Mouse (Mus musculus): ENCODE data around the gene Atp6v1g2. TPM values are rescaled to one million over a fixed set of nuclear protein-coding genes. Genes with fewer than 3 reads are reported as not detected.

The Atp6v1g2 gene
- polyA plus RNA-seq, 1 experiment = 4.2 TPM

GRCm38 (mm10) chr17:35262664-35263522 lies 29.4 kb downstream of the Atp6v1g2 start, which contains the start of gene H2-D1:
H2-D1 (plus strand) TSS chr17:35262730.
- H3K9me3 ChIP-seq (replicated peaks; ENCODE audit: control insufficient read depth, insufficient read depth, low read length, poor library complexity, severe bottlenecking) = no peaks in the 10 kb centered on the region
- H3K9ac ChIP-seq (ENCODE audit: low read depth, poor library complexity, severe bottlenecking) = peak within 1 kb of the TSS; percentile 60
- no peak within 1 kb of the TSS for H3K27ac ChIP-seq (ENCODE audit: insufficient read depth, low read length)
- no peak for TF ChIP-seq CTCF (IDR thresholded peaks at IDR 0.05; ENCODE audit: low read depth, low read length)
- no peak for TF ChIP-seq EP300 (IDR thresholded peaks at IDR 0.05; ENCODE audit: insufficient read depth, low read depth, low read length)
- no peak for TF ChIP-seq POLR2A (IDR thresholded peaks at IDR 0.05; ENCODE audit: insufficient read depth, low read length)
- H3K4me1 ChIP-seq (ENCODE audit: control insufficient read depth, insufficient read depth, low read length) = no peaks in the 10 kb centered on the region
- no peaks in the 10 kb centered on the region for H3K36me3 ChIP-seq (ENCODE audit: control insufficient read depth, insufficient read depth, low read length, poor library complexity, severe bottlenecking)
- peaks cover 6% of the 10 kb centered on the region; the same call in 1 of the 2 replicates for H3K27me3 ChIP-seq (ENCODE audit: control insufficient read depth, insufficient read depth, low read length, poor library complexity, severe bottlenecking)
- H3K4me3 ChIP-seq (ENCODE audit: low read depth, low read length) = peak within 1 kb of the TSS; percentile 41

GRCm38 (mm10) chr17:35263523-35263883 lies 30.0 kb downstream of the Atp6v1g2 start:
- Histone ChIP-seq H3K27me3 (ENCODE audit: control insufficient read depth, insufficient read depth, low read length, poor library complexity, severe bottlenecking) (peaks cover 6% of the 10 kb centered on the region; the same call in 1 of the 2 replicates), H3K36me3 (ENCODE audit: control insufficient read depth, insufficient read depth, low read length, poor library complexity, severe bottlenecking) (no peaks in the 10 kb centered on the region), H3K9ac (ENCODE audit: low read depth, poor library complexity, severe bottlenecking) (peak overlapping the region; percentile 60), H3K9me3 (replicated peaks; ENCODE audit: control insufficient read depth, insufficient read depth, low read length, poor library complexity, severe bottlenecking) (no peaks in the 10 kb centered on the region), H3K4me3 (ENCODE audit: low read depth, low read length) (peak overlapping the region; percentile 41), H3K27ac (ENCODE audit: insufficient read depth, low read length) (no peak overlapping the region), H3K4me1 (ENCODE audit: control insufficient read depth, insufficient read depth, low read length) (no peaks in the 10 kb centered on the region)
- TF ChIP-seq POLR2A (IDR thresholded peaks at IDR 0.05; ENCODE audit: insufficient read depth, low read length) (no peak), EP300 (IDR thresholded peaks at IDR 0.05; ENCODE audit: insufficient read depth, low read depth, low read length) (no peak), CTCF (IDR thresholded peaks at IDR 0.05; ENCODE audit: low read depth, low read length) (no peak)

DNA sequence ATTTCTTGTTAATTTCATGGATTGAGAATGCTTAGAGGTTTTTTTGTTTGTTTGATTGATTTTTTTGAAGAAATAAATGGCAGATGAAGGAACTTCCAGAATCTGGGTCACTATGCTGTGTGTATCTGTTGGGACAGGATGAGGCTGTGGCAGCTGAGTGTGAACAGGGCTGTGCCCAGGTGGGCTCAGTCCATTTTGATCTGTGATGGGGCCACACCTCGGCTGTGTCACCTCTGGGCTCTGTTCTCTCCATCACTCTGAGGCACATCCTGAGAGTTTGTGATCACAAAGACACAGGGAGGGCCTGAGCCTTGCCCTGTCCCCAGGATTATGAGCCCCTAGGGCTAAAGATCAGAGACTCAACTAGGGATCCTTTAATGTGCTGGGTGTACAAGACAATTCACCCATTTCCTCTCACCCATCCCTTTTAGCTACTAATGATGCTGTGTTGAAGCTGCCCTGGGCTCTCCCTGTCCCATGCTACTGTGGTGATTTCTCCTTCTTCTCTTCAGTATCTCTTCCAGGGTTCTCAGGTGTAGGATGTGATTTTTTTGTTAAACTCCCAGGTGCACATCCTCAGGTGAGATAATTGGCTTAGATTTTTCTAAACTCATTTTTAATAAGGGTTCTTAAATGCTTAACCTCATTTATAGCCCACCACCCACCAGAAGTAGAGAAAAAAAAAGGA lies 34.1 kb downstream of the Atp6v1g2 start:
- Histone ChIP-seq H3K4me3 (ENCODE audit: low read depth, low read length) (no peak overlapping the region), H3K9me3 (replicated peaks; ENCODE audit: control insufficient read depth, insufficient read depth, low read length, poor library complexity, severe bottlenecking) (no peaks in the 10 kb centered on the region), H3K9ac (ENCODE audit: low read depth, poor library complexity, severe bottlenecking) (no peak overlapping the region), H3K4me1 (ENCODE audit: control insufficient read depth, insufficient read depth, low read length) (no peaks in the 10 kb centered on the region), H3K27ac (ENCODE audit: insufficient read depth, low read length) (no peak overlapping the region), H3K27me3 (ENCODE audit: control insufficient read depth, insufficient read depth, low read length, poor library complexity, severe bottlenecking) (peaks cover 6% of the 10 kb centered on the region; the same call in 1 of the 2 replicates), H3K36me3 (ENCODE audit: control insufficient read depth, insufficient read depth, low read length, poor library complexity, severe bottlenecking) (no peaks in the 10 kb centered on the region)
- TF ChIP-seq POLR2A (IDR thresholded peaks at IDR 0.05; ENCODE audit: insufficient read depth, low read length) (no peak), EP300 (IDR thresholded peaks at IDR 0.05; ENCODE audit: insufficient read depth, low read depth, low read length) (no peak), CTCF (IDR thresholded peaks at IDR 0.05; ENCODE audit: low read depth, low read length) (no peak)

GRCm38 (mm10) chr17:35269653-35270347 lies 36.3 kb downstream of the Atp6v1g2 start:
- Histone ChIP-seq H3K9ac (ENCODE audit: low read depth, poor library complexity, severe bottlenecking) (no peak overlapping the region), H3K4me3 (ENCODE audit: low read depth, low read length) (no peak overlapping the region), H3K27ac (ENCODE audit: insufficient read depth, low read length) (no peak overlapping the region), H3K27me3 (ENCODE audit: control insufficient read depth, insufficient read depth, low read length, poor library complexity, severe bottlenecking) (no peaks in the 10 kb centered on the region), H3K9me3 (replicated peaks; ENCODE audit: control insufficient read depth, insufficient read depth, low read length, poor library complexity, severe bottlenecking) (no peaks in the 10 kb centered on the region), H3K36me3 (ENCODE audit: control insufficient read depth, insufficient read depth, low read length, poor library complexity, severe bottlenecking) (no peaks in the 10 kb centered on the region), H3K4me1 (ENCODE audit: control insufficient read depth, insufficient read depth, low read length) (no peaks in the 10 kb centered on the region)
- no peak for TF ChIP-seq CTCF (IDR thresholded peaks at IDR 0.05; ENCODE audit: low read depth, low read length)
- TF ChIP-seq EP300 (IDR thresholded peaks at IDR 0.05; ENCODE audit: insufficient read depth, low read depth, low read length) = no peak
- TF ChIP-seq POLR2A (IDR thresholded peaks at IDR 0.05; ENCODE audit: insufficient read depth, low read length) = no peak

- TF ChIP-seq EP300 (IDR thresholded peaks at IDR 0.05; ENCODE audit: insufficient read depth, low read depth, low read length) (no peak), CTCF (IDR thresholded peaks at IDR 0.05; ENCODE audit: low read depth, low read length) (no peak), POLR2A (IDR thresholded peaks at IDR 0.05; ENCODE audit: insufficient read depth, low read length) (no peak)
- Histone ChIP-seq H3K36me3 (ENCODE audit: control insufficient read depth, insufficient read depth, low read length, poor library complexity, severe bottlenecking) (no peaks in the 10 kb centered on the region), H3K9me3 (replicated peaks; ENCODE audit: control insufficient read depth, insufficient read depth, low read length, poor library complexity, severe bottlenecking) (no peaks in the 10 kb centered on the region)
Measured at GRCm38 (mm10) chr17:35272249-35272648, 38.8 kb downstream of the Atp6v1g2 start.

More at GRCm38 (mm10) chr17:35272249-35272648, 38.8 kb downstream of the Atp6v1g2 start:
- Histone ChIP-seq H3K4me1 (ENCODE audit: control insufficient read depth, insufficient read depth, low read length) (peaks cover 1% of the 10 kb centered on the region), H3K27ac (ENCODE audit: insufficient read depth, low read length) (no peak overlapping the region), H3K9ac (ENCODE audit: low read depth, poor library complexity, severe bottlenecking) (no peak overlapping the region), H3K27me3 (ENCODE audit: control insufficient read depth, insufficient read depth, low read length, poor library complexity, severe bottlenecking) (no peaks in the 10 kb centered on the region), H3K4me3 (ENCODE audit: low read depth, low read length) (no peak overlapping the region)

Data from ES-Bruce4 (cell line).